Mouse (Mus musculus) hindbrain, postnatal 0 days (tissue): ENCODE measurements at regions not wholly inside any gene's neighbourhood (a gene's known extent, or its start where the extent isn't known, plus 50 kb on each side); places are given as distances from the start of the nearest gene placed in this dataset.

Experiments used
- ATAC-seq: fragments of 200-750 bp; cut with Nextera tagmentation; 2 replicates; pipeline ENCODE4 v1.8.0; 2017; ENCODE audit warnings: mild to moderate bottlenecking, moderate TSS enrichment, moderate library complexity
- DNase-seq: peaks from one replicate; pipeline ENCODE4 v3.0.0-alpha.2; 2015; ENCODE audit warnings: low spot score
- H3K27ac ChIP-seq: fragments of 300-500 bp; sonication (generic); 2 replicates; pipeline ENCODE4 v1.5.1; 2014; ENCODE audit warnings: mild to moderate bottlenecking
- H3K27me3 ChIP-seq: fragments of 300-500 bp; sonication (generic); 2 replicates; pipeline ENCODE4 v1.6.1; 2014; ENCODE audit warnings: low read length, mixed read lengths; ENCODE audit not compliant: insufficient read depth
- H3K36me3 ChIP-seq: fragments of 300-500 bp; sonication (generic); 2 replicates; pipeline ENCODE4 v1.6.1; 2014; ENCODE audit warnings: low read length, mixed read lengths; ENCODE audit not compliant: insufficient read depth
- H3K4me1 ChIP-seq: fragments of 300-500 bp; sonication (generic); 2 replicates; pipeline ENCODE4 v1.6.1; 2014; ENCODE audit warnings: antibody characterized with exemption, low read length, mixed read lengths; ENCODE audit not compliant: insufficient read depth
- H3K4me2 ChIP-seq: fragments of 300-500 bp; sonication (generic); 2 replicates; pipeline ENCODE4 v1.6.1; 2014; ENCODE audit warnings: low read depth, mild to moderate bottlenecking, low read length, moderate library complexity, mixed read lengths
- H3K4me3 ChIP-seq: fragments of 300-500 bp; sonication (generic); 2 replicates; pipeline ENCODE4 v1.5.1; 2014; ENCODE audit warnings: low read length
- H3K9ac ChIP-seq: fragments of 300-500 bp; sonication (generic); replicated peaks from 2 replicates; pipeline ENCODE4 v1.6.1; 2014; ENCODE audit warnings: mild to moderate bottlenecking, low read length, moderate library complexity, mixed read lengths
- H3K9me3 ChIP-seq: fragments of 300-500 bp; sonication (generic); 2 replicates; pipeline ENCODE4 v1.6.1; 2016; ENCODE audit warnings: low read length, mixed read lengths
- CTCF ChIP-seq: IDR thresholded peaks from 2 replicates; pipeline ENCODE4 v1.5.1; 2016; ENCODE audit warnings: antibody characterized with exemption, control low read depth, low read depth
- WGBS: fragments of 180-500 bp; shearing (Covaris S2); extraction: QIAGEN DNeasy Blood & Tissue Kit; methylation state at CpG from one replicate; pipeline ENCODE4 v1.1.7; 2014; 5-methylcytosine and 5-hydroxymethylcytosine counted together

DNA sequence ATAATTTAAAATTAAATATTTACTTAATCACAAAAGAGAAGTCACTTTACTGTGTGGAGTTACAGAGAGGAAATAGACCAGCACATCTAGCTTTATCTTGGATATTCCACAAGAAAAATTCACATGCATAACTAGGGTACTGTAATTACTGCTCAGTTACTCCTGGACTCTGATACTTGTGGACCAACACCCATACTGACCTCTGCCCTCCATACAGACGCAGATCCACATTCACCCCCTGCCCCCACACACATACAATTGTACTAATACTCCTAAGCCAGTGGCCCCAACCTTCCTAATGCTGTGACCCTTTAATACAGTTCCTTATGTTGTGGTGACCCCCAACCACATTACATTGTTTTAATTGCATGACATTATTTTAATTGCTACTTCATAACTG lies 2294.3 kb downstream of the 4930444P10Rik start:
- H3K27ac ChIP-seq, result no peak overlapping the region
- no peak overlapping the region for H3K9ac ChIP-seq
- ATAC-seq (no peak), DNase-seq (no peak)
- no peak overlapping the region for H3K4me2 ChIP-seq
- peaks cover 3% of the 10 kb centered on the region; the same call in 1 of the 2 replicates for H3K9me3 ChIP-seq
- H3K4me1 ChIP-seq, result no peaks in the 10 kb centered on the region
- H3K4me3 ChIP-seq, result no peak overlapping the region
- no peaks in the 10 kb centered on the region for H3K27me3 ChIP-seq
- WGBS, result 78% methylated on average over 1 of the region's 1 CpGs
- no peaks in the 10 kb centered on the region for H3K36me3 ChIP-seq
- no peak for TF ChIP-seq CTCF

GRCm38 (mm10) chr1:13795196-13795595 lies 2297.9 kb downstream of the 4930444P10Rik start:
- no peak for TF ChIP-seq CTCF

GRCm38 (mm10) chr1:13789318-13790085 lies 2303.6 kb downstream of the 4930444P10Rik start:
- Histone ChIP-seq H3K4me2 (peak overlapping the region; percentile 30), H3K9me3 (no peaks in the 10 kb centered on the region), H3K36me3 (no peaks in the 10 kb centered on the region), H3K27ac (no peak overlapping the region), H3K27me3 (no peaks in the 10 kb centered on the region), H3K4me3 (no peak overlapping the region), H3K4me1 (no peaks in the 10 kb centered on the region), H3K9ac (no peak overlapping the region)
- 35% methylated on average over 13 of the region's 13 CpGs for WGBS
- peak; percentile 91 for TF ChIP-seq CTCF
- DNase-seq (peak; percentile 92), ATAC-seq (peak; percentile 87)

More at GRCm38 (mm10) chr1:13795196-13795595, 2297.9 kb downstream of the 4930444P10Rik start:
- ATAC-seq, result no peak
- Histone ChIP-seq H3K9ac (no peak overlapping the region), H3K4me3 (no peak overlapping the region), H3K9me3 (peaks cover 3% of the 10 kb centered on the region; the same call in 1 of the 2 replicates), H3K4me2 (no peak overlapping the region), H3K36me3 (no peaks in the 10 kb centered on the region), H3K27me3 (no peaks in the 10 kb centered on the region), H3K4me1 (no peaks in the 10 kb centered on the region), H3K27ac (no peak overlapping the region)
- no peak for DNase-seq

DNA sequence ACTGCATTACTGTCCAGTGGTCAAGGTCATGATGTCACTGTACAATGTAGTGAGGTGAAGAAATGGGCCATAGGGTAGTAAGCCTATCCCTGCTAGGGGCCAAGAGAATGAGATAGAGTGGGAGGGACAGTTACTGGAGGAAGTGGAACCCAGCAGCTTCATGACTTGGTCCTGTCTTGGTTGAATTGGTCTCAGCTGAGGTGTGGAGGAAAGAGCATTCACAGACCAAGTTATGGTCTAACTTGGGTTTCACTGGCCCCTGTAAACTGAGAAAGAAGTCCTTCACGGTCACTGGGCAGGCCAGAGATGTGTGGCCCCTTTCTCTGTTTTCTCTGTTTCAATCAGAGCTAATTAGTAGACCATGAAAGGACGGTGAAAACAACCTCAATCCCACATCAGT lies 2306.1 kb downstream of the 4930444P10Rik start:
- Histone ChIP-seq H3K4me1 (no peaks in the 10 kb centered on the region), H3K27me3 (no peaks in the 10 kb centered on the region), H3K9ac (no peak overlapping the region), H3K4me3 (no peak overlapping the region), H3K36me3 (no peaks in the 10 kb centered on the region), H3K27ac (no peak overlapping the region), H3K4me2 (no peak overlapping the region), H3K9me3 (no peaks in the 10 kb centered on the region)
- DNase-seq, result no peak
- ATAC-seq, result no peak
- 68% methylated on average over 2 of the region's 2 CpGs for WGBS
- no peak for TF ChIP-seq CTCF

DNA sequence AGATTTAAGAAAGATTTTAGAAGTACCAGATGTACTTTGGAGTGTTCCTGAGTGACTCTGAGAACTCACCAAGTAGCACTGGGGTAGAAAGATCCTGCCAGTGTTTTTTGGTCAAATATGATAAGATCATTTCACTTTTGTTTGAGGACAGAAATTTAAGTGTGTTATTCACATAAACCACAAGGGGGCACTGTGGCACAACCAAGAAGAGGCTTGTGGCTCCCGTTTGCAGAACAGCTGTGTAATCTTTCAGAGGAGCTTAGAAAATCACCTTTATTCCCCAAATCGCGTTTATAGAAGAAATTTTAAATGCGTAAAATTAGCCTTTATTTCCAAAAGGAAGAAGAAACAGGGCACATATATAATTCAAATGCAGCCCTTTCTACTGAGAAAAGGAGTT lies 2308.7 kb downstream of the 4930444P10Rik start:
- Histone ChIP-seq H3K36me3 (no peaks in the 10 kb centered on the region), H3K4me3 (no peak overlapping the region), H3K27ac (no peak overlapping the region), H3K4me2 (no peak overlapping the region), H3K4me1 (no peaks in the 10 kb centered on the region), H3K27me3 (no peaks in the 10 kb centered on the region), H3K9ac (no peak overlapping the region), H3K9me3 (no peaks in the 10 kb centered on the region)
- 4% methylated on average over 4 of the region's 4 CpGs for WGBS
- DNase-seq (peak; percentile 87), ATAC-seq (no peak)
- TF ChIP-seq CTCF, result peak; percentile 82

DNA sequence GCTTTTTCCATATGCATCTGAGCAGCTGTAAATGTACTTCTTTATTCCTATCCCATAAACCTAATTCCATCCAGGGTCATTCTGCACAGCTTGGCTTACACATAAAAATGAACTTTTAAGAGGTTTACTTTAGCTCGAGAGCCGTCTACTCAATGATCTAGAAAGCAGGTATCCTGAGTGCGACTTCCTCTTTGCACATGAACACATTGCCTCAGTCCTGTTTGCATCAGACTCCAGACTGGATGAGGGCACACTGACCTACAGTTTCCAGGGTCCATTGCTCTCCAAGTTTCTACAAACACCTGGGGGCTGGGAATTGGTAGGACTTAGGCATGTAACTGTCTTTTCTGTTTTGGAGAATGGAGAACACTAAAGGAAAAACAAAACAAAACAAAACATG lies 2310.5 kb downstream of the 4930444P10Rik start:
- WGBS, result 90% methylated on average over 3 of the region's 3 CpGs

DNA sequence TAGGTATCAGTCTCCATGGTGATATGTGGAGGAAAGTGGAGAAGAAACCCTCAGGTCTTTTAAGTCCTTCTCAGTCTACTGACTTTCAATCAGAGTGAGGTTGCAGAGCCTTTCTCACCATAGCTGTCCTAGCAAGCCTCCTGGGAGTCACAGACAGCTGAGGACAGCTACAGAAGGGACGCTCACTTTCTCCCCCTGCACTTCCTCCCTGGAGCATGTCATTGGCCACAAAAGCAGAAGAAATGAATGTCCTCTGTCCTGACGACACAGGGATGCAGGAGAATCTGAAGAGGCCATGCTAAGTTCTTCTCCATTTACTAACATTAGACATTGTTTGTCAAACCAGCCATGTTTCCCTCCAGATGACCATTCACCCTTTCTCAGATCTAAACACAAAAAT lies 2321.0 kb downstream of the 4930444P10Rik start:
- no peak for TF ChIP-seq CTCF
- ATAC-seq, result no peak
- Histone ChIP-seq H3K4me1 (no peaks in the 10 kb centered on the region), H3K36me3 (no peaks in the 10 kb centered on the region), H3K9me3 (no peaks in the 10 kb centered on the region), H3K27me3 (no peaks in the 10 kb centered on the region), H3K4me2 (no peak overlapping the region), H3K27ac (no peak overlapping the region), H3K4me3 (no peak overlapping the region), H3K9ac (no peak overlapping the region)
- DNase-seq, result no peak
- WGBS, result 18% methylated on average over 2 of the region's 2 CpGs

More for the DNA sequence above, 2310.5 kb downstream of the 4930444P10Rik start:
- Histone ChIP-seq H3K9ac (no peak overlapping the region), H3K4me1 (no peaks in the 10 kb centered on the region), H3K27ac (no peak overlapping the region), H3K4me2 (no peak overlapping the region), H3K36me3 (no peaks in the 10 kb centered on the region), H3K4me3 (no peak overlapping the region), H3K27me3 (no peaks in the 10 kb centered on the region), H3K9me3 (no peaks in the 10 kb centered on the region)
- TF ChIP-seq CTCF, result no peak
- ATAC-seq (no peak), DNase-seq (no peak)
